Mouse (Mus musculus) cerebral cortex, adult 2 months (tissue): ENCODE data around the gene Cacna1g.

Source experiments
- WGBS: fragments of 180-500 bp; shearing (Covaris S2); methylation state at CpG from one replicate; pipeline ENCODE4 v1.1.7; 2018; 5-methylcytosine and 5-hydroxymethylcytosine counted together

Gene Cacna1g

DNA sequence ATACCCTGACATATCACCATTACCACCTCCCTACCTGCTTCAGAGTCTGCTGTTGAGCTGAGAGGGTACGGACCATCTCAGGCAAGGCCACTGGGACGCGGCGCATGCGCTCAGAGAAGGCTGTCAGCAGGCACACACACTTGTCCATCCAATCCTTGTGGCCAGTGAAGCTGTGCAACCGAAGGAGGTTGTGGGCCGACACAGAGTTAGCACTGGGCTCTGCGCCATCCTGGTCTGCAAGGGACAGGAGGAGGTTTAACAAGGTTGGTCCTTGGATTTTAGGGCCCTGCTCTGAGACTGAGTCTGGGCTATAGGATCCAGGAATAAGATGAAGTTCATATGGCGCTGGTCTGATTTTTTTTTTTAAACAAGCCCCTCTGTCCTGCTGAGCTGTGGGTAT is 6.4 kb upstream of the Cacna1g start:
- 91% methylated on average over 9 of the region's 9 CpGs for WGBS

DNA sequence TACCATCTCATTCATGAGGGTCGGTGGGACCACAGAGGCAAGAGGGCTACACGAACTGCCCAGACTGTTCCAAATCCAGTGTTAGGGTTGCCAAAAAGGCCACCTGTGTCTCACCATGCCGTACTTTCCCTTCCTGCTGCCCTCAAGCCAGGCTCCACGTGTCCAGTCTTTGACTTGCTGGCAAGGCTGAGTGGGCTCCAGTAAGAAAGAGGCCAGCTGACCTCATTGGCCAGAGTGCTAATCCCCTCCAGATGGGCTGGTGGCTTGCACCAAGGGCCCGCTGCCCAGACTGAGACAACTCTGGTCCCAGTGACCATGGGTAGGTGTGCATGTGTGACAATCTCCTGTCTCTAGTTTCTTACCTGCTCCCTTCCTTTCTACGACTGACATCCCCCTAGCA is 3.7 kb upstream of the Cacna1g start:
- WGBS, result 64% methylated on average over 6 of the region's 6 CpGs

DNA sequence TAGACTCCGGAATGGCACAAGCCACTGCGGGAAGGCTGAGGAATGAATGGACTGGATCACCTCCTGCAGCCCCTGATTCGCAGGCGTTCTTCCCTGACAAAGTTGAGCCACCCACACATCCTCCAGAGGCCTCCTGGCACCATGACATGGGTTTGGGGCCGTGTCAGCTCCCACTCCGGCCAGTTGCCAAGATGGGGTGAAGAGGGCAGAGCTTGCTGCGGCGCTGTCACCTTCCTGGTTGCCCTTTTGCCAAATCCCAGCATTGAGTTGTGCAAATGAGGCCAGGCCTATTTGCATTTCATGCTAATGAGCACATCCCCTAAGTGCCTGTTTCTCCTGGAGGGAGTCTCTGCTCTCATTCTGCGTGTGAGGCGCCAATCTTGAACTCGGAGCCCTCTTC is 1.7 kb upstream of the Cacna1g start:
- 21% methylated on average over 11 of the region's 11 CpGs for WGBS

DNA sequence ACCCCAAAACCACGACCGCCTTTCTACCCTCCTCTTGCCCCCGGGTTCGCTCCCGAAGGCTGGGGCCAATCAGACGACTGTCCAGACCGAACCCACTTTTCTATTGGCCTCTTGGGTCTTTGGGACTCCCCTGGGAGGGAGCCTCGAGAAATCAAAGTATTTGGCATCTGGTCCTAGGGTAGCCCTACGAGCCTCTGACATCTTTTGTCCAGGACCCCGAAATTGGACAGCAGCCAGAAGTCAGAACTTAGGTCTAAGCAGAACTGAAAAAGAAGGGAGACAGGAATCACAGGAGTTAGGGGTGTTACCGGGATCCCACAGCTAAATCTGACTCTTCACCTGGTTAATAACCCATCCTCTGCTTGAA is 529 bp upstream of the Cacna1g start:
- WGBS, result 2% methylated on average over 11 of the region's 11 CpGs

DNA sequence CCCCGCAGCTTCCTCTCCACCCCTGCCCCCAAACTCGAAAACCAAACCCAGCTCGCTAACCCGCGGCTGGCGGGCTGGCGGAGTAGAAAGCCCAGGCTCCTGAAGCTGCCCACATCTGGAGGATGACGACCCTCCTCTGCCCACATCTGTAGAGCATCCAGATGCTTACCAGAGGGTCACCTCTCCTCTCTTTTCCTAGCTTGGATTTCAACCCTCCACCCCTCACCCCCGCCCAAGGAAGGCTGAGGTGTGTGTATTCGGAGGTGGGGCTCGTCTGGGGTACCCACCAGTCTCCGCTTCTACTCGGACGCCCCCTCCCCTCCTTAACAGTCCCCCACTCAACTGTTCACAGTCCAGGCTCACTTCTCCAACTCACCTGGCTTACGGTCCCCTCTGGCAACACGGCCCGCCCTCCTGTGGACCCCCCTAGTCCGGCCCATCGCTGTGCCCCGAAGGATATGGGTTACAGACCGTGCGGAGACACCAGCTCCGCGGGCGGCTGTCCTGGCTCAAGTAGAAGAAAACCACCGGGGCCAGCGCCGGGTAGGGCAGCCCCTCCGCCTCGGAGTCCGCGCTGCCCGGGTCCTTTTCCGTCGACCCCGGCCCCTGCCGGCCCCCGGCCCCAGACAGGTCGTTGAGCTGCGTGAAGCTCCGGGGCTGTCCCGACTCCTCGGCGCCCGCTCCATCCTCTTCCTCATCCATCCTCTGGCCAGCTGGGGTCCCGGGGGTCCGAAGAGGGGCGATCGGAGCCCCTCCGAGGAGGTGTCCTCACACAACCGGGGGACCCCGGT is 887 bp downstream of the Cacna1g start:
- 2% methylated on average over 52 of the region's 52 CpGs for WGBS

DNA sequence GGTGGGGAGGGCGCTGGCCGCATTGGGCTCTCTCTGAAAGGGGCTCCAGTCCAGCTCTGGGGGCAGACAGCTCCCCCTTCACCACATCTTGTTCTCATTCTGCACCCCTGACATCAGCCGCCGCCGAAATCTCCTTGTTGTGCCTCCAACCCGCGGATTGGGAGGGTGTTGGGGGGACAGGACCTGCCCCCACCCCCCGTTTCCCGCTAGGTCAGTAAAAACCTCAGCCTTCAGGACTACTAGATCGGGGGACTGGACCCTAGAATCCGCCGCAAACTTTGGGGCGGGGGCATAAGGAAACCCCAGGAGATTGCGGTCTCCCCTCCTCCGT is 1.4 kb downstream of the Cacna1g start:
- WGBS, result 1% methylated on average over 15 of the region's 15 CpGs

DNA sequence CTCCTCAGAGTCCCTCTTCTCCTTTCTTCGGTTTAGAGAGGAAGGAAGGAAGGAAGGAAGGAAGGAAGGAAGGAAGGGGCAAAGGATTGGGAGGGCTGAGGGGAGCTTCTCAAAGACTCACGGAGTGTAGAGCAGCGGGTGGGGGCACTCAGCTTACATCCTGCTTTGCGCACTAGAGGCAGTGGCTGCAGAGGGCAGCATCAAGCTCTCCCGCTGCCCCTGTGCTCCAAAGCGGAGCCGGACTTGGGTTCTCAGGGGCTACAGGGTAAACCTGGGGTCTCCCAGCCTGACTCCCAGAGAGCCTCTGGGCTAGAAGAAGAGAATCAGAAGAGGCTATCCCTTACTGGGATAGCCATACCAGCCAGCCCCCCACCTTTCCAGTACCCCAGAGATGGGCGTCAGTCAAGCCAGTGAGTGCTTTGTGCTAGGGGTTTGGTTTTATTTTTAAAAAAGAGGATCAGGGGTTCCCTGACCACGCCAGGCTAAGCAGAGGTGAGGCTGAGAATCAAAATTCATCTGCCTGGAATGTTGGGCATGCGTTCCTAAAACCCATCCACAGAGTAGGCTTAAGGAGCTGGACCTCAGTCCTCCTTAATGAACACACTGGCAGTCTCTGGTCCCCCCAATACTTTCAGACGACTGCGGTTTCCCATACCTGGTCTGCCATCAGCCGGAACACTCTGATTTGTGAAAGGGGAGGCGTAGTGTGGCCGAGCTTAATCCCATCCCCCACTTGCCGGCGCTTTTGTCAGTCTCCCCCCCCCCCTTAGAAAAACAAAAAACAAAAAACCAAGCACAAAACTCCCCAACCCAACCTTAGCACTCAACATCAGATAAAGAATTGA is 2.0 kb downstream of the Cacna1g start:
- WGBS, result 18% methylated on average over 17 of the region's 17 CpGs

DNA sequence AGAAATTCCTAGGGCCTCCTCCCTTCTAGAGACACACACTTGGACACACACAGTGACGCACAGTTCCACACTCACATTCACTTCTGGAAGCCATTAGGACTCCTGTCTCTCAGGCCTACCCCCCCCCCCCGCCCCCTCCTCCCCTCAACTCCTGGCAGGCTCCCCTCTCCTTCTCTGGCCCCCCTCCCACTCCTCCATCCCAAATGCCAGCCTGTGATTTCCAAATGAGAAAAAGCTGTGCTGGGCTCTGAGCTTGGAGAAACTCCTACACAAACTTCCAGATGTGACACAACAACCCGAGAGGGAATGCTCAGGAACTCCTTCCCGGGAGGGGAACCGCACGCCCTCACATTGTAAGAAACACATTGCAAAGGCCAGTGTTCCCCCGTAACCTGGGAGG is 3.6 kb downstream of the Cacna1g start:
- 35% methylated on average over 6 of the region's 7 CpGs for WGBS

DNA sequence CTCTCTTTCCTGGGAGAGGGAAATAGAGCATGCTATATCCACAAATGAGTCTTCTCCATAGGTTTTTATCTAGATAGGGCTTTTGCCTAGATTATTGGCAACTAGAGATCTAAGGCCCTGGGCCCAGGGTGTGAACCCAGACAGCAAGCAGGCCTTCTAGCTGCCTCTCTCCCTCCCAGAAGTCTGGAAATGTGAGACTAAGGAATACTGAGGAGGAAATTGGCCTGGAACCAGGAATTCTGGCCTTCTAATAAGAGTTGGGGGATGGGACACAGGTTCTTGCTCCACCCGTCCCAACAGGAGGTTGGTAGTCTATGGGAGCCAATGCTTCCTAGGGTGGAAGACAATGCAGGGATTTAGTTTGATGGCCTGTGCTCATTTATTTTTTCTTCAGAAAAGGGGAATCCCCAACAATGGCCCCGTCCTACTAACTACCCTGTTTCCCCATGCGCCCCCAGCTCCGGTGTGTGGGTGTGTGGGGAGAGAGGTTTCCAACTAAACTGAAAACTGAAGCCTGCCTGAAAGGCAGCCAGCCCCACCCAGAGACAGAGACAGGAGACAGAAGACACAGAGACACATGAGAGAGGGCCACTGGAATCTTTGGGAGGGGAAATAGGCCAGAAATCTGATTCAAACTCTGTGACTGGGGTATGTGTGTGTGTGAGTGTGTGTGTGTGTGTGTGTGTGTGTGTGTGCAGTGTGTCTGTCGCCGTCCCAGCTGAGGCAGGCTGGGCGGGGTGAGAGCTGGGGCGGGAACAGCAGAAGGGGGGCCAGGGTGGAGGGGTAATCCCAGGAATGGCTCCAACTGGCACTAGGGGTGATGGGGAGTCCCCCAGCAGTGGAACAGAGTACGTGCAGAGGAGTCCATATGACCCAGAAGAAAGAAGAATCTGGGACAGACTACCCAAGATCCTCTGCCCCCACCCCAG is 4.6 kb downstream of the Cacna1g start:
- WGBS, result 28% methylated on average over 9 of the region's 9 CpGs

DNA sequence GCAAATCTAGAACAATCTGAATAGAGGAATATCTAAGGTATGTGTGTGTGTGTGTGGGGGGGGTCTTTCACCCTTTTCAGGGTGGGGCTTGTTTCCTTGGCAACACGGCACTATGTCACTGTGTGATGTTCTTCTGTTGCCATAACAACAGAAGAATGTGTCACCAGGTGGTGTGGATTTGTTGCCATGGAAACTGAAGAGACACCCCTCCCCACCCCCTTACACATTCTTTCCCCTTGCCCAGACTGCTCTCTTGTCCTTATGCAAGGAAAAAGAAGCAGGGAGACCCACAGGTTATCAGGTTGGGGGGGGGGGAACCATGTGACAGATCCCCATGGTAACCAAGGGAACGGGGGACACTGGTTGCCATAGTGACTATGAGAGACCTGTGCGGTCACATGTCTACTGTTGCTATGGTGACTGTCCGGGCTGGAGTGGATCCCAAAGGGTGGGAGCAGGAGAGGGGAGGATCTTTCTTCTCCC is 5.4 kb downstream of the Cacna1g start:
- WGBS, result 16% methylated on average over 4 of the region's 4 CpGs

DNA sequence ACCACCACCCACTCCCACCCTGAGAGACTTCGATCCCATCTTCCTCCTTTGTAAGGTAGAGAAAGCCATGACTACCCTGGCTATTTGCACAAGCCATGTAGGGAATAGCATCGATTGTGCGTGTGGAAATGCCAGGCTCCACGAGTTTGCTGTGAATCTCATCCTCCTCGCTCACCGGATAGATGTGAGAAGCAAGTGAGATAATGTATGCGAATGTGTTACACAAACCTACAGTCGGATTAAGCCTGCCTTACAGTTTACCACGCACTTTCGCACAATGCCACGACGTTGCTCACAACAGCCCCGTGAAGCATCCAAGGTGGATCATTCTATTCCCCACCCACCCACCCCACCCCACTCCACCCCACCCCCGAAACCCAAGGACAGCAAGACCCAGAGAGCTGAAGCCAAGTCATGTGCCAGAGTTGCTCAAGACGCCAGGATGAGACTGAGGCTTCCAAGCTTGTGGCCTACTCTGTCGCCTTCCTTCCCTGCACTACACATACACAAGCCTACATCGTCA is 7.6 kb downstream of the Cacna1g start:
- WGBS, result 54% methylated on average over 17 of the region's 17 CpGs

DNA sequence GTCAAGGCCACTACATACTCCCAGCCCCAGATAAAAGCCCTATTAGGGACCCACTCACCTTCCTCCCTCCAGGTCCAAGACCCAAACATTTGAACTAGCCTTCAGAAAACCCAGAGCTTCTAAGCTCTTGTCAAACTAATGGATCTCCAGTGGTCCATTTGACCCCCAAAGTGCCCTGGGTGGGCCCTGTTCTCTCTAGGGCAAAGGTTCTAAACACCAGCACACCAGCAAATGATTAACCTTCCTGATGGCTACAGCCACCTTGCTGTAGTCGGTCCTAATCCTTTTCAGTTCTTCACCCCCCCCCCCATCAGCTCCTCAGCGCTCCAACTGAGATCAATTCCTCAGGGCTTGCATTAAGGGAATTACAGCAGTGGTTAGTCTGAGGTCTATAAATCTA is 9.8 kb downstream of the Cacna1g start:
- 59% methylated on average over 2 of the region's 2 CpGs for WGBS

DNA sequence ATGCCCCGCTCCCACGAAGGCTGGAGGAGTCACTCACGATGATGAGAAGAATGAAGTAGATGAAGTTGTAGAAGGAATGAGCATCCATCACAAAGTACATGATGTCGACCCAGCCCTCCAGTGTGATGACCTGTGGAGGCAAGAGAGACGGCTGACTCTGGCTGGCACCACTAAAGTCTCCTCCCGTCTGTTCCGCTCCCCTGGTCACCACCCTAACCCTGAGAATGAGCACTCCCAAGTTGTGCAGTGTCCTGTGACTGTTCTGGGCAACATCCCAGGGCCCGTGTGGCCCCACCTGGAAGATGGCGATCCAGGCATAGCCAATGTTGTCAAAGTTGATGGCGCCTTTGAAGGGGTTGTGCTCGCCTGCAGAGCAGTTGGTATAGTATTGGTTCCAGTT is 12.1 kb downstream of the Cacna1g start:
- 89% methylated on average over 11 of the region's 11 CpGs for WGBS

DNA sequence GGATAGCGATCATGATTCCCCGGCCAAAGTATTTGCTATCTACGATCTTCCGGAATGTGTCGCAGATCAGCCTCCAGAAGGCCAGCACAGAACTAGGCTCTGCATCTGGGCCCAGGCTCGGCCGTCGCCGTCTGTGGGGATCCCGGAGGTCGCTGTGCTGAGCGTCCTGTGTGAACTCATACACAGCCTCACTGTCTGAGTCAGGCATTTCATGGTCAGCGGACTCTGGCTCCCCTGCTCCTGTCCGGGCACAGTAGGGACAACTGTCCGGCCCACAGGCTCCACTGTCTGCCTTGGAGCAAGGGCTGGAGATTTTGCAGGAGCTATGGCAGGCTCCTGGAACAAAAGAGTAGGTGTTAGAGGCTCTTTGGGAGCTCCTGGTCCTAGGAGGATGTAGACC is 17.0 kb downstream of the Cacna1g start:
- 93% methylated on average over 15 of the region's 15 CpGs for WGBS

DNA sequence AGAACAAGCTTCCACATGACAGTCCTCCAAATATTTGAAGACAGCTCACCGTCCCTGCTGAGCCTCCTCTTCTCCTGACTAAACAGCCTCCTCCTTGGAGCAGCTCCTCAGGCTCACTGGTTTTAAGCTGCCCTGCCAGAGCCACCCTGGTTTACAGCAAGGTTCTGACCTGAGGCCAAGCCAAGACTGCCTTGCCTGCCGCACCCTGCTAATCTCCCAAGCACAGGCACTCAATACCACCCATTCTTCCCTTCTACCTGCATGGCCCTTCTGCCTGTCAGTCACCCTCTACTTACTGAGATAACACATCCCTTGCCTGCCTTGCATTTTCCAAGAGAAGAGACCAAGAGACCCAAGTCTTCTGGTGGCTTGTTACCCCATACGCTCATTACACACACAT is 17.7 kb downstream of the Cacna1g start:
- WGBS, result 79% methylated on average over 3 of the region's 3 CpGs

DNA sequence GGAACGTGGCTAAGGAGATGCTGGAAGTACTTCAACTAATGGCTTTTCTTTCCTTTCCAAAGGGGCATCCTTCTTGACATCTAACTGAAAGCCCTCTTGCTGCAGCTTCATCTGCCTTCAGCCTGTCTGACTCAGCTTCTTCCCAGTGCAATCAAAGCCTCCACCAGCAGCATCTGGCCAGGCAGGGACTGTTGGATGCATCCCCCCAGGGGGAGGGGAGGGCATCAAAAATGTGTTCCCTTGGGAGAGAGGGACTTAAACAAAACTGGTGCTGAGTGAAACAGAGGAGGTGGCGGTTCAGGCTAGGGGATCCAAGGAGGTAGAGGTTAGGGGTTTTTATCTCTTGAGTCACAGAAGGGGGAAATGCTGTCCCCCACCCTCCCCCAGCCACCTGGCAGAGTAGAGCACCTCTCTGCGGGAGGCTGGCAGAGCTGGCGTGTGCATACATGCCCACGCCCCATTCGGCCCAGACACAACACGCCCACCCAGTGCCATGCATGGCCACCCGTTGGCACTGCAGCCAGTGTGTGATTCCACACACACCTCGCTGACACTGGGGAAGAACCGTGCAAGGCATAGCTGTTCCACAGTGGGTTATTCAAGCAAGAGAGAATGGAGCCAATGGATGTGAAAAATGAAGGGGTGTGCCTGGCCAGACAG is 18.7 kb downstream of the Cacna1g start:
- WGBS, result 41% methylated on average over 10 of the region's 10 CpGs

DNA sequence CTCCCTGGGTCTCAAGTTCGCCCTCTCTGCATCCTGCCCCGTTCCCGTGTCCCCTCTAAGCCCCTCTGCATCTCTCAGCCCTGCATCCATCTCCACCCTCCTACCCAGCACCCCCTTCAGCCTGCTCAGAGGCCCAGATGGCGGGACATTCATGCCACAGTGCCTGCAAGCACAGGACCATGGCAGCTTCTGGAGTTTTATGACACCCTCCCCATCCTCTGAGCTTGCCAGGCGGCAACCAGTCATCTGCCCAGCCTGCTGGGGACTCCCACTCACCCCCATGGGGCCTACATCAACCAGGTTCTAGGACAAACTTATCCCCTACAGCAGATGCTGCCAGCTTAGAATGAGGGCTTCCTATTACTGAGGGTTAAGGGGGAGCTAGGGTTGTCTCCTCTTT is 19.2 kb downstream of the Cacna1g start:
- 67% methylated on average over 5 of the region's 5 CpGs for WGBS

DNA sequence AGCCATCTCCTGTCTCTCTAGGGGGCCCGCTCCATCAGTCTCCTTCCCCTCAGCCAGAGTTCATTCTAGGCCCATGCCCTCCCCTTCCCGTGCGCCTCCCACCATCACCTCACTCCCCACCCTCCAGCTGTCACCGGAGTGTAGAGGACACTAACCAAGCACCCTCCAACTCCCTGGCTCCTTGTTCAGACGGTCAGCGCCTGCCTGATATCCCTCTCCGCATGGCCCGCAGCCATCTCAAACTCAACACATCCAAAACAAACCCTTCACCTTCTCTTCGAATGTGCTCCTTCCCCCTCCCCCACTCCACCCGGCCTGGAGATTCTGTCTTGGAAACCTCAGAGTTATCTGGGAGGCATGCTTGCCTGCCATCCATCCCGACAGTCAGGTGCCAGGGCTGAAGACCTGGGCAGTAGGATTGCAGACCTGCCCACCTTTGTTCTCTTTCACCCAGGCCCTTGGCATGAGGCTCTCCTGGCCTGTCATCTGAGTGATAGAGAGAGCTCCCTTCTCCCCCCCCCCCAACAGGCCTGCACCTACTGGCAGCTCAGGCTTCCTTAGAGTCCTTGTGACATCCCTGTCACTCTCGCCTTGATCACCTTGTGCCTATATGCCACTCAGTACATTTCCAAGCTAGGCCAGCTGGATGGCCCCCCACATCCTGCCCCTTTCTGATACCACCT is 22.8 kb downstream of the Cacna1g start:
- WGBS, result 78% methylated on average over 12 of the region's 12 CpGs

DNA sequence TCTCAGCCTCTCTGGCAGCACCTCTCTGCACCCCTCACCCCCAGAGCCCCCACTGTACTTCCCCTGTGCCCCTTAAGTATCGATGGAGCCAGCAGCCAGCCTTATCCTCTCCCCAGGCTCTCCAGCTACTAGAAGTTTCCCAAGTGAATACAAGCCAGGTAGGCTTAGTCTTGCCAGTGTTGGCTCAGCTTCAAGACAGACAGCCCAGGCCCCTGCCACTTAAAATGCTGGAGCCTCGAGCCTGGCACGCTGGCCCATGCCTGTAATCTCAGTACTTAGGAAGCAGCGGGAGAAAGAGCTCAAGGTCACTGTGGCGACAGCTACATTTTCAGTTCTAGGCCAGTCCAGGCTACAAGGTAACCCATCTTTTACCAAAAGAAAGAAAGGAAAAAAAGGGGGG is 24.1 kb downstream of the Cacna1g start:
- 62% methylated on average over 5 of the region's 5 CpGs for WGBS

DNA sequence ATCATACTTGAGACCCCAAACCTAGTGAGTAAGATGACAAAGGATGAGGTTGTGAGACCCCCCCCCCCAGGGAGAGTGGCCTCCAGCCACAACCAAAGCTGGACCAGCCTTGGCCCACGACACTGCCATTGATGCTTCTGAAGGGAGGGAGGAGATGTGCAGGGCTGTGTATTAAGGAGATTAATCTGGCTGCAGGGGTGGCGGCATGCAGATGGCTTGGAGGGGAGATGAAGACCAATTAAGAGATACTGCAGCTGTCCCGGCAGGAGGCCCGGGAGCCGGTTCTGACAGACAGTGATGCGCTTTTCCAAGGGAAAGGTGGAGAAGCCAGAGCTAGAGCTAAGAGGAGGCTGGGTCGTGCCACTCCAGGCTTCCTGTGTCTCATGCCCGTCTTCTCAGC is 24.8 kb downstream of the Cacna1g start:
- 62% methylated on average over 8 of the region's 8 CpGs for WGBS

DNA sequence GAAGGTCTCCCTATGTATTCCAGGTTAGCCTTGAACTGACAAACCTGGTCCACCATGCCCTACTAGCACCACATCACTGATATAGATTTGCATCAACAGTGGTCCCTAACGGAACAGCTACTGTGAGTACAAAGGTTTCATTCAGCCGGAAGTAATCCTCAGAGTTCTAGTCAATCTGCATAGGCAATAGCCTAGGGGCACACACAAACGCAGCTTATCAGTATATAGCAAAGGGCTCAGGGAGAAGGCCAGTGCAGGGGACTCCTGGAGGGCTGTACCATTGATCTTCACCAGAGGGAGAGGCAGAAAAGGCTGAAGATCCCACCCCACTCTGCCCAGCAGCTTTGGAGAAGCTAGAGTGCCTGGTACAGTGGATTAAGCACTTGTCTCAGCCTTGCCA is 27.0 kb downstream of the Cacna1g start:
- 63% methylated on average over 3 of the region's 3 CpGs for WGBS
